23 mouse cellular contexts compared by ENCODE assay signal in the genomic region with DNA sequence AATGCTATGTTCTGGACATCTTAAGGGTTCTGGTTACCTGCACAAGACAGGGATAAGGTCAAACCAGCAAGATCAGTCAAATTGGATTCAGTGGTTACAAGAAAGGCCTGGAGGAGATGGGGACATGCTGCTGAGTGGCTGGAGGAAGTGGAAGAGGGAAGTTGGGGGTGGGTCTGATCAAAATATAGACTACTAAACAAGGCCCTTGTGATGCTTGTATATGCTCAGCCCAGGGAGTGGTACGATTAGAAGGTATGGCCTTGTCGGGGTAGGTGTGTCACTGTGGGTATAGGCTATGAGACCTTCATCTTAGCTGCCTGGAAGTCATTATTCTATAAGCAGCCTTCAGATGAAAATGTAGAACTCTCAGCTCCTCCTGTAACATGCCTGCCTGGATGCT.
DNase-seq lines count a peak whose midpoint lies in the region; ATAC-seq lines count a peak whose summit lies in the region.
"Had no signal": no experiment of that assay in that cellular context is flagged by ENCODE, and none has a peak within 500 bp of the region (broad histone marks: within the 10 kb centered on the region; RNA-seq: fewer than 3 reads in every experiment).

No protein-coding gene starts in this region.

- no peak overlapping the region for H3K4me3 ChIP-seq in midbrain, embryonic 11.5 days (ENCODE audit: low read depth, low read length)
- no peak overlapping the region for H3K4me3 ChIP-seq in midbrain, embryonic 10.5 days
- no peak overlapping the region for H3K4me3 ChIP-seq in kidney, embryonic 14.5 days (ENCODE audit: low read length)
- H3K4me3 ChIP-seq: embryonic facial prominence, embryonic 10.5 days; embryonic facial prominence, embryonic 12.5 days; forebrain, embryonic 13.5 days; forebrain, embryonic 15.5 days had no signal

- no peaks in the 10 kb centered on the region for H3K4me1 ChIP-seq in midbrain, embryonic 11.5 days (ENCODE audit: control insufficient read depth, insufficient read depth, low read length)
- H3K4me1 ChIP-seq in midbrain, embryonic 10.5 days: no peaks in the 10 kb centered on the region
- no peaks in the 10 kb centered on the region for H3K4me1 ChIP-seq in kidney, embryonic 14.5 days (ENCODE audit: control insufficient read depth, insufficient read depth, low read length)
- H3K4me1 ChIP-seq: embryonic facial prominence, embryonic 10.5 days; embryonic facial prominence, embryonic 12.5 days; forebrain, embryonic 13.5 days; forebrain, embryonic 15.5 days had no signal

- DNase-seq in midbrain, embryonic 11.5 days (ENCODE audit: low spot score, missing footprints): peak; percentile 53
- no peak for DNase-seq in midbrain, embryonic 10.5 days (ENCODE audit: low spot score)
- no peak for DNase-seq in left cerebral cortex, postnatal 36 days (ENCODE audit: low spot score in 2 of 2)
- DNase-seq: adrenal gland, adult 8-10 months; adrenal gland, postnatal 14 days; adrenal gland, postnatal 36 days; cerebellum, adult 11-12 months; cerebellum, adult 2 months; cerebellum, adult 9-10 months; cerebellum, postnatal 10 days; cerebellum, postnatal 25 days; forebrain, postnatal 0 days had no signal

- no peak overlapping the region for H3K9ac ChIP-seq in midbrain, embryonic 11.5 days (ENCODE audit: low read length)
- H3K9ac ChIP-seq in kidney, embryonic 14.5 days (ENCODE audit: low read depth, low read length): no peak overlapping the region
- H3K9ac ChIP-seq: embryonic facial prominence, embryonic 12.5 days; forebrain, embryonic 13.5 days; forebrain, embryonic 15.5 days; forebrain, postnatal 0 days had no signal

- ATAC-seq in midbrain, embryonic 11.5 days (ENCODE audit: low FRiP score): no peak
- ATAC-seq in megakaryocyte, adult 5-6 weeks (ENCODE audit: poor library complexity, severe bottlenecking): peak; percentile 56
- ATAC-seq in kidney, embryonic 14.5 days (ENCODE audit: low FRiP score, low TSS enrichment): no peak
- ATAC-seq: activated CD4-positive, CD25-positive, alpha-beta regulatory T cell, adult 4 months; CD4-positive, CD25-positive, alpha-beta regulatory T cell, adult 4 months; forebrain, embryonic 13.5 days; forebrain, embryonic 15.5 days; forebrain, postnatal 0 days; Patski had no signal

- no peaks in the 10 kb centered on the region for H3K27me3 ChIP-seq in midbrain, embryonic 11.5 days (ENCODE audit: control insufficient read depth, insufficient read depth, low read length)
- no peaks in the 10 kb centered on the region for H3K27me3 ChIP-seq in midbrain, embryonic 10.5 days (ENCODE audit: low read depth, poor library complexity, severe bottlenecking)
- no peaks in the 10 kb centered on the region for H3K27me3 ChIP-seq in kidney, embryonic 14.5 days (ENCODE audit: control insufficient read depth, insufficient read depth, low read length)
- H3K27me3 ChIP-seq: CH12.LX; embryonic facial prominence, embryonic 12.5 days; forebrain, embryonic 13.5 days; forebrain, embryonic 15.5 days; Patski had no signal

- no peaks in the 10 kb centered on the region for H3K9me3 ChIP-seq in midbrain, embryonic 11.5 days (ENCODE audit: control insufficient read depth, low read length)
- no peaks in the 10 kb centered on the region for H3K9me3 ChIP-seq in midbrain, embryonic 10.5 days (replicated peaks)
- H3K9me3 ChIP-seq in kidney, embryonic 14.5 days (ENCODE audit: control insufficient read depth, low read length): no peaks in the 10 kb centered on the region
- H3K9me3 ChIP-seq: embryonic facial prominence, embryonic 10.5 days; embryonic facial prominence, embryonic 12.5 days; forebrain, embryonic 13.5 days; forebrain, embryonic 15.5 days had no signal

- intact Hi-C loops in left cerebral cortex, postnatal 36 days (cut with DNase I): no loop called here

- no peak overlapping the region for H3K4me2 ChIP-seq in midbrain, embryonic 11.5 days
- H3K4me2 ChIP-seq in kidney, embryonic 14.5 days (replicated peaks; ENCODE audit: low read depth, low read length): no peak overlapping the region
- H3K4me2 ChIP-seq: embryonic facial prominence, embryonic 12.5 days; forebrain, embryonic 13.5 days; forebrain, embryonic 15.5 days had no signal

- H3K27ac ChIP-seq in midbrain, embryonic 11.5 days (ENCODE audit: low read depth, low read length): no peak overlapping the region
- H3K27ac ChIP-seq in midbrain, embryonic 10.5 days (replicated peaks): no peak overlapping the region
- no peak overlapping the region for H3K27ac ChIP-seq in kidney, embryonic 14.5 days (ENCODE audit: low read depth, low read length)
- H3K27ac ChIP-seq: embryonic facial prominence, embryonic 10.5 days; embryonic facial prominence, embryonic 12.5 days; forebrain, embryonic 13.5 days; forebrain, embryonic 15.5 days had no signal

- 85% methylated on average over 2 of the region's 2 CpGs for WGBS in midbrain, embryonic 11.5 days
- WGBS in midbrain, embryonic 10.5 days: 91% methylated on average over 2 of the region's 2 CpGs
- 92% methylated on average over 2 of the region's 2 CpGs for WGBS in kidney, embryonic 14.5 days

- H3K36me3 ChIP-seq in midbrain, embryonic 11.5 days (ENCODE audit: control insufficient read depth, insufficient read depth, low read length): no peaks in the 10 kb centered on the region
- no peaks in the 10 kb centered on the region for H3K36me3 ChIP-seq in midbrain, embryonic 10.5 days
- no peaks in the 10 kb centered on the region for H3K36me3 ChIP-seq in kidney, embryonic 14.5 days (ENCODE audit: control insufficient read depth, insufficient read depth, low read length)
- H3K36me3 ChIP-seq: embryonic facial prominence, embryonic 10.5 days; embryonic facial prominence, embryonic 12.5 days; forebrain, embryonic 15.5 days; G1E had no signal
